Mouse (Mus musculus) layer of hippocampus, postnatal 14 days (tissue): ENCODE results near the gene Rapgef2. TPM values are rescaled to one million over a fixed set of nuclear protein-coding genes. Genes with fewer than 3 reads are reported as not detected.
"Not testable (repeated sequence)": the region's sequence is repeated elsewhere in the genome, so short reads cannot be mapped to it uniquely, and the experiment has no call there.

Experiments used
- DNase-seq, 2 experiments: peaks; one replicate each; pipeline ENCODE4 v3.0.0; 2021 to 2022; ENCODE audit warnings: low spot score in 2 of 2, mixed read lengths in 1 of 2
- total RNA-seq, 2 experiments: library from RNA; stranded (reverse); gene quantifications; 2 replicates each; pipeline ENCODE4 v1.2.3; 2021

Gene Rapgef2
- total RNA-seq, 2 experiments from 2014 or later: 121 to 131 TPM

DNA sequence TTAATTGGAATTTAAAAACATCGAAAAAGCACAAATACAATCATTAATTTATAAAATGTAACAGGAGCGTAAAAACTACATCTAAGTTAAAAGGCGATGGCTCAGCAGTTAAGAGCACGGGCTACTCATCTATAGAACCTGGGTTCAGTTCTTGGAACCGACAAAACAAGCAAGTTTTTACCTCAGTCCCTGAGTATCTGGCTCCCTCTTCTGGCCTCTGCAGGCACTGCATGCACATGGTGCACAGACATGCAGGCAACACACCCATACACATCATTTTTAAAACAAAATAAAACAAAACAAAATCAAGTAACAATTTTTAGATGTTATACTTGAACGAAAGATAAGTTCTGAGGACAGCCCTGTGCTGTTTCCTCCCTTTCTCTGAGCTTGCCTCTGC lies 176.2 kb downstream of the Rapgef2 start:
- no peak for DNase-seq

GRCm38 (mm10) chr3:79108246-79108645 lies 178.1 kb downstream of the Rapgef2 start:
- DNase-seq: no peak

DNA sequence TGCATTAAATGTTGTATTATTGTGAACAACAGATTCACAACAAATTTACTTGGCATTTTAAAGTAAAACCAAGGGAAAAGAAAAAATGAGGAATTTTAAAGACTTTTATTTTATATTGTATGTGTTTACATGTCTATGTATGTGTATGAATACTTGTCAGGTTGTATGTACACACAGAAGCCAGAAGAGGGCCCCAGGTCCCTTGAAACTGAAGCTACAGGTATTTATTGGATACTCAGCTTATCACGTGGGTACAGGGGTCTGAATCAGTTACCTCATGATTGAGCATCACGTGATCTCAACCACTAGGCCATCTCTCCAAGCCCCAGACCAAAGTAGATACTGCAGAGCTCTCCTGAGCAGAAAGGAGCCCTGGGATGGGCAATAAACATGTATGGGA lies 180.0 kb downstream of the Rapgef2 start:
- no peak for DNase-seq

- no peak for DNase-seq
These were observed 182.7 kb downstream of the Rapgef2 start for GRCm38 (mm10) chr3:79103604-79104003.

GRCm38 (mm10) chr3:79101737-79102136 lies 184.6 kb downstream of the Rapgef2 start:
- DNase-seq: no peak

- DNase-seq: no peak
These were observed 185.5 kb downstream of the Rapgef2 start for GRCm38 (mm10) chr3:79100831-79101230.

GRCm38 (mm10) chr3:79089091-79089490 lies 197.2 kb downstream of the Rapgef2 start:
- DNase-seq: no peak

- DNase-seq: no peak
These were observed 197.9 kb downstream of the Rapgef2 start for GRCm38 (mm10) chr3:79088461-79088860.

DNA sequence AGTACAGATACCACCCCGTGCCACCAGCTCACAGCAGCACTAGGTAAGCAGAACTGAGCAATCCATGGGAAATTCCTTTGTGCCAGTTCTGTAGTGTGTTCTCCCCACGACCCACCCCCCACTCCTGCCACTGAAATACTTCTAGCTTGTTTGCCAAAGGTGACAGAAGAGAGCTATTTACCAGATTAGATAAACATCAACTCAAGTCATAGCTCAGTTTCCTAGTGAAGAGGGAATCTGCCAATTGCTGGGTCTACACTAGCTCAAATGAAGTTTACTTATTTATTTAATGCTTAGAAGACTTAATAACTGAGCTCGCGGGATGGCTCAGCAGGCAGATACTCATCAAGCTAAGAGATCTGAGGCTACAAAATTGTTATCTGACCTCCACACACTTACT lies 200.0 kb downstream of the Rapgef2 start:
- DNase-seq: no peak

GRCm38 (mm10) chr3:79083881-79084280 lies 202.4 kb downstream of the Rapgef2 start:
- no peak for DNase-seq

DNA sequence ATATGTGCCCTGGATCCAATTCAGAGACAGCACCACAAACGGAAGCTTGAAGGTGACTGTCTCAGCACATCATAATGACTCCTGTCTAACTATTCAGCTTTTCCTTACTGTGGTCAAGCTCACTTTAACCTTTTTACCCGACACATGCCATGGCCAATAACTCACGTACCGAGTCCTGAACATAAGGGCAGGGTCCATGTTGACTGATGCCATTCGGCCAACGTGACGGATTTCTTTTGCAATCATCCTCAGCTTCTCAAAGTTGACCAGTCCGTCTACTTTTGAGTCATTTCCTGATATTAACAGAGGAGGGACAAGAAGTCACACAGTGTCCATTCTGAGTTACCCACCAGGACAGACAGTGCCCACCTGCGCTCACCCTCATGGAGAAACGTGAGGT lies 203.3 kb downstream of the Rapgef2 start:
- no peak for DNase-seq

- DNase-seq: no peak
These were observed 207.2 kb downstream of the Rapgef2 start for GRCm38 (mm10) chr3:79079076-79079475.

DNA sequence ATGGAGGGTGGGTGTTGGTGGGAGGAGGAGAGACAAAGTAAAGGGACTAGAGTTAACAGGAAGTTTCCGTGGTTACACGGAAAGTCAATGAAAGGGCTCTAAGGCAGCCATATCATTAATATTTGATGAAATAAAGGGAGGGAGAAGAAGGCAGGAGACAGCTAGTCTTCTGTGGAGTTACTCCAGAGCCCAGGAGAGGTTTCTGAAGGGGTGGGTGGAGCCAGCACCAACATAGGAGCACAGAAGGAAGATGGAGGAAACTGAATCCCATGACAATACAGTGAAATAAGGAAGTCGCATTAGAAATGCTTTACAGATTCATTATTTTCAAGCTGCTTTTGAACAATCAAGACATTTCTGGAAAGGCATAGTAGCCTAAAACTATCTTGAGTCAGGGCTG lies 211.3 kb downstream of the Rapgef2 start:
- no peak for DNase-seq

DNA sequence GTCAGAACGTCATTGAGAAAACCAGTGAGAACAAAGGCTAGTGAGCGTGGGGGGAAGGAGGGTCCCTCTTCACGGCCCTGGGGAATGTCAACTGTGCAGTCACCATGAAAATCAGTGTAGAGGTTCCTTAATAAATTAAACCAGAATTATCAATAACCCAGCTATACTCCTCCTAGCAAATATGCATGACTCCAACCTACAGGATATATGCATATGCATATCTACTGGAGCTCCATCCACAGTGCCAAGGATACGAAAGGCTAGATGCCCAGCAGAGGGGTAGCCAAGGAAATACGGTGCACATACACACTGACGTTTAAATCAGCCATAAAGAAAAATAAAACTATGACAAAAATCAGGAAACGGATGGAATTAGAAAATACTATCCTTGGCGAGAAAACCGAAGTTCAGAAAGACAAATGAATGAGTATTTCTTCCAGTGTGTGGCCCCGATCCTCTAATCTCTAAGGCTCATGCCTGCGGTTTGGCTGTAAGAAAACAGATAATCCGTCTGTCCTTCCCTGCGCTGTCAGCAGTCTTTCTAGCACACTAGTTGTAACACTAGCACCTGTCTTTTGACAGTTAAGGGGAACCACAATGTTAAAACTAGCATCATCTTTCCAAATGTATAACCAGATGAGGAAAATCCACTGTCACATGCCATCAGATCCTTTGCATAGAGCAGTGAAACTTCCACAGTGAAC lies 212.6 kb downstream of the Rapgef2 start:
- no peak for DNase-seq

GRCm38 (mm10) chr3:79071561-79071960 lies 214.8 kb downstream of the Rapgef2 start:
- no peak for DNase-seq

GRCm38 (mm10) chr3:79069891-79070290 lies 216.4 kb downstream of the Rapgef2 start:
- DNase-seq: no peak

DNA sequence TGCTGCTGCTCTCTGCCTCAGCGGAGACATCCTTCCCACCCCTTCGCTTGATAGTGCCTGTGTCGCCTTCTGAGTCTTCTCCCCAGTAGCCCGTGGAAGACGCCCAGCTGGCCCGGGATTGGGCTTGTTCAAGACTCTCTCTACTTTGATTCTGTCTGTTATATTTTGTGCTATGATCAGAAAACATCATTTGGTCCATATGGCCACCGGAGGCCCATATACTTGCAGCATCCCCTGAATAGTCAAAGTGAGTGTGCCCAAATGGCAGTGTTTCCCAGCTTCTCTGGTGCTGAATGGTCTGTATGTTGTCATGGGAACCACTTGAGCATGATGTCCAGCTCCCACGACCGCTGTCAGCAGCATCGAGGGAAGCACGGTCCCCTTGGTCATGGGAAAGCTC lies 217.3 kb downstream of the Rapgef2 start:
- no peak for DNase-seq

DNA sequence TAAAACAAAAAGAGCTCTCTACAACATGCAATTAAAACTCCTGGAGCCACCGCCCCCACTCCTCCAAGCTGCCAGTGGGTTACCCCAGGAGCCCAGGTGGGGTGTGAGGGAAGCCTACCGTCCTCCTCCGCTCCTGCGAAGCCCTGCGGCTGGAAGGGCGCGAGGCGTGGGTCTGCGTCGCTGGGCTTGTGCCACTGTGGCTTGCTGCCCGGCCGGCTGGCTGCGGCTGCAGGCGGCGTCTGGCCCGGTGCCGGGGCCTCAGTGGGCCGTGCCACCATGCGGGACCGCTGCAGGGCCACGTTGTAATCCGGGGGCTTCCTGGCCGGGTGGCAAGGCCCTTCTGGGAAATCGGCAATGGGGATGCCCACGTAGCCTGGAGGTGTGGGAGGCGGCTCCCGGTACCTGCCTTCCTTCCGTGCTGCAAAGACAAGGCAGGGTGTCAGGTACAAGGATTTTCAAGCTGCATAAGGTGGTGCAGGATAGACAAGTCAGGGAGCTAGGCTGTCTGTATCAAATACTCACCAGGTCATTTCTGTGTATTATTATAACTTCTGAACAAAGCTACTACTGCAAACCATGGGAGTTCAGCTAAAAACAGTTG lies 219.8 kb downstream of the Rapgef2 start:
- DNase-seq: no peak

GRCm38 (mm10) chr3:79064096-79064495 lies 222.2 kb downstream of the Rapgef2 start:
- DNase-seq: no peak

GRCm38 (mm10) chr3:79061426-79061825 lies 224.9 kb downstream of the Rapgef2 start:
- no peak for DNase-seq

DNA sequence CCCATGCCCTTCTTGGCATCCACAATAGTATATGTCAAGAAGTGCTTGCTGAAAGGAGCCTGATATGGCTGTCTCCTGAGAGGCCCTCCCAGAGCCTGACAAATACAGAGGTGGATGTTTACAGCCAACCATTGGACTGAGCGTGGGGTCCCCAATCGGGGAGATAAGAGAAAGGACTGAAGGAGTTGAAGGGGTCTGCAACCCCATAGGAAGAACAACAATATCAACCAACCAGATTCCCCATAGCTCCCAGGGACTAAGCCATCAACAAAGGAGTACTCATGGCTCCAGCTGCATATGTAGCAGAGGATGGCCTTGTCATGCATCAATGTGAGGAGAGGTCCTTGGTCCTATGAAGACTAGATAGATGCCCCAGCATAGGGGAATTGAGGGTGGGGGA lies 227.8 kb downstream of the Rapgef2 start:
- DNase-seq: not testable (repeated sequence)

DNA sequence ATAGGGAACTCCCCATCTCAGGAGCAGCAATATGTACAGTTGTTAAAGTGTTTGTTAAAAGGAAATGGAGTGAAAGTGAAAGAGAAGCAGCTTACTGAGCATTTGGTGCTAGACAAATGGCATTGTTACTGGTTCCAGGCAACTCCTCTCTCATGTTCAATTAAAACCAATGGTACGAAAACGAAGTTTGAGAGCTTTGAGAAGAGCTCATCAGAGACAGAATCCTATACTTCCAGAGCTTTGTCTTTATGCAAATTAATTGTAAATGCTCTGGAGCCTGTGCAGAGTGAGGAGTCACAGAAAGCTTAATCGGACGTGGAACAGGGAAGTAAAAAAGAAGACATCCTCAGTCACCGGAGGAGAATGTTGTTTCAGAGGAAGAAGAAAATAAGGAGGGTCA lies 241.1 kb downstream of the Rapgef2 start:
- no peak for DNase-seq

DNA sequence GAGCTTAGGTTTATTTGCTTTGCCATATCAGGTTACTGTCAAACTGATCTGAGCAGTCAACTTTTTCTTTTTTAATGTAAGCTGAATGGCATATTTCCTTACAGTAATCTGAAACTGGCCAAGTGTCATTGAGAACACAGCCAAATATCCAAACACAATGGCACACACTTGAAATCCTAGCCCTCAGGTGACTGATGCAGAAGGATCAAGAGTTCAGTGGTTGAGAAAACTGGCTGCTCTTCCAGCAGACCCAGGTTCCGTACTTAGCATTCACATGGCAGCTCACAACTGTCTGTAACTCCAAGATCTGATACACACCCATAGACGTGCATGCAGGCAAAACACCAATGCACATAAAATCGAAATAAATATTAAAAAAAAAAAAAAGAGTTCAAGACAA lies 243.3 kb downstream of the Rapgef2 start:
- no peak for DNase-seq
